Mouse (Mus musculus): ENCODE measurements around the gene Spdye4b.

DNA sequence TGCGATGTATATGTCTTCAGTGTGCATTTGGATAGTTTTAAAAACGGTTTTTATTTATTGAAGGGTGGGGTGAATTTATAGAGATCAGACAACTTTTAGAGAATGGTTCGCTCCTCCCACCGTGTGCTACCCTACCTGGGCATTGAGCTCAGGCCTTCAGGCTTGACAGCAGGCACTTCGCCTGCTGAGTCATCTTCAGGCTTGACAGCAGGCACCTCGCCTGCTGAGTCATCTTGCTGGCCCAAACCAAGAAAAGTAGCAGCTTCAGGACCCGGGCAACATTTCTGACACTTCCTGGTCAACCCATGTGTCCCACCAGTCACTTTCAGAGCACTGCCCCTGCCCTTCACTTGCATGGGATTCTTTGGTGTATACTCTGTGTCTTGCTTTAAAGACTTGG is 45.8 kb upstream of the Spdye4b start:
- TF ChIP-seq POLR2A (IDR thresholded peaks at IDR 0.05; ENCODE audit: extremely low read depth, insufficient read depth, low read length), result no peak
- no peak for TF ChIP-seq CTCF (IDR thresholded peaks at IDR 0.05; ENCODE audit: low read depth, low read length)
